Mouse (Mus musculus): ENCODE measurements around the gene Nop9.

GRCm38 (mm10) chr14:55720666-55721065 lies 24.8 kb upstream of the Nop9 start:
- no peak for TF ChIP-seq CTCF (IDR thresholded peaks at IDR 0.05; ENCODE audit: insufficient read depth, low read depth, low read length)
- no peak for TF ChIP-seq POLR2A (IDR thresholded peaks at IDR 0.05; ENCODE audit: insufficient read depth, low read depth, low read length)
